Mouse (Mus musculus) ES-Bruce4 (cell line): ENCODE data around the gene Esrrg.

Experiments used
- CTCF ChIP-seq: IDR thresholded peaks from one replicate; pipeline ENCODE4 v1.8.1; 2011; ENCODE audit warnings: low read depth, low read length
- EP300 ChIP-seq: IDR thresholded peaks from 2 replicates; pipeline ENCODE4 v1.6.1; 2011; ENCODE audit warnings: low read depth, low read length; ENCODE audit not compliant: insufficient read depth
- POLR2A ChIP-seq: IDR thresholded peaks from one replicate; pipeline ENCODE4 v1.8.1; 2011; ENCODE audit warnings: low read length; ENCODE audit not compliant: insufficient read depth

GRCm38 (mm10) chr1:187975465-187976352 is 367.1 kb downstream of the Esrrg start:
- TF ChIP-seq CTCF: no peak
- no peak for TF ChIP-seq POLR2A
- no peak for TF ChIP-seq EP300
